Mouse (Mus musculus): ENCODE data around the gene Msrb3.
A peak's percentile ranks its signal among the peaks of the same experiment; 100 is the strongest.

Msrb3 gene

GRCm38 (mm10) chr10:120898785-120899762 is at the start of gene Msrb3:
TSS of gene Msrb3 (minus strand) at chr10:120899101.
- peak; percentile 38 for DNase-seq (ENCODE audit: low read depth, low spot score)

GRCm38 (mm10) chr10:120948461-120948860 is 49.6 kb upstream of the Msrb3 start:
- DNase-seq (ENCODE audit: low read depth, low spot score), result no peak

- DNase-seq (ENCODE audit: low read depth, low spot score), result no peak
These were observed 48.9 kb upstream of the Msrb3 start for GRCm38 (mm10) chr10:120947842-120948241.

GRCm38 (mm10) chr10:120946847-120947246 is 47.9 kb upstream of the Msrb3 start:
- no peak for DNase-seq (ENCODE audit: low read depth, low spot score)

- no peak for DNase-seq (ENCODE audit: low read depth, low spot score)
These were observed 40.0 kb upstream of the Msrb3 start for GRCm38 (mm10) chr10:120938904-120939208.

- peak; percentile 65 for DNase-seq (ENCODE audit: low read depth, low spot score)
These were observed 39.4 kb upstream of the Msrb3 start for GRCm38 (mm10) chr10:120938077-120938903.

GRCm38 (mm10) chr10:120929536-120929935 is 30.6 kb upstream of the Msrb3 start:
- peak; percentile 43 for DNase-seq (ENCODE audit: low read depth, low spot score)

GRCm38 (mm10) chr10:120928183-120928582 is 29.3 kb upstream of the Msrb3 start:
- DNase-seq (ENCODE audit: low read depth, low spot score), result no peak

- peak; percentile 35 for DNase-seq (ENCODE audit: low read depth, low spot score)
These were observed 27.3 kb upstream of the Msrb3 start for GRCm38 (mm10) chr10:120926156-120926555.

GRCm38 (mm10) chr10:120921501-120921900 is 22.6 kb upstream of the Msrb3 start:
- DNase-seq (ENCODE audit: low read depth, low spot score), result no peak

- no peak for DNase-seq (ENCODE audit: low read depth, low spot score)
These were observed 21.7 kb upstream of the Msrb3 start for GRCm38 (mm10) chr10:120920604-120921003.

- DNase-seq (ENCODE audit: low read depth, low spot score), result peak; percentile 58
These were observed 17.3 kb upstream of the Msrb3 start for GRCm38 (mm10) chr10:120916250-120916649.

GRCm38 (mm10) chr10:120914948-120915631 is 16.2 kb upstream of the Msrb3 start:
- no peak for DNase-seq (ENCODE audit: low read depth, low spot score)

- DNase-seq (ENCODE audit: low read depth, low spot score), result no peak
These were observed 15.4 kb upstream of the Msrb3 start for GRCm38 (mm10) chr10:120914286-120914685.

GRCm38 (mm10) chr10:120913796-120914195 is 14.9 kb upstream of the Msrb3 start:
- DNase-seq (ENCODE audit: low read depth, low spot score), result no peak

- DNase-seq (ENCODE audit: low read depth, low spot score), result peak; percentile 26
These were observed 13.1 kb upstream of the Msrb3 start for GRCm38 (mm10) chr10:120911971-120912370.

GRCm38 (mm10) chr10:120908776-120909574 is 10.1 kb upstream of the Msrb3 start:
- DNase-seq (ENCODE audit: low read depth, low spot score), result no peak

GRCm38 (mm10) chr10:120904676-120905075 is 5.8 kb upstream of the Msrb3 start:
- no peak for DNase-seq (ENCODE audit: low read depth, low spot score)

- peak; percentile 88 for DNase-seq (ENCODE audit: low read depth, low spot score)
These were observed 5.1 kb upstream of the Msrb3 start for GRCm38 (mm10) chr10:120903843-120904468.

- DNase-seq (ENCODE audit: low read depth, low spot score), result no peak
These were observed 2.8 kb upstream of the Msrb3 start for GRCm38 (mm10) chr10:120901746-120902145.

GRCm38 (mm10) chr10:120900096-120900495 is 1.2 kb upstream of the Msrb3 start:
- DNase-seq (ENCODE audit: low read depth, low spot score), result no peak
